Comparison of ENCODE assay signal across 21 mouse cellular contexts in genomic region chr6:88346776-88347175, GRCm38 (mm10).
A peak's percentile ranks its signal among the peaks of the same experiment; 100 is the strongest.
DNase-seq lines count a peak whose midpoint lies in the region; ATAC-seq and TF ChIP-seq lines count a peak whose summit lies in the region.
"Had no signal": no experiment of that assay in that cellular context is flagged by ENCODE, and none has a peak within 500 bp of the region (broad histone marks: within the 10 kb centered on the region; RNA-seq: fewer than 3 reads in every experiment).

No protein-coding gene starts in this region.

- peak; percentile 71 for DNase-seq in gastrocnemius, adult 18-20 months (ENCODE audit: low spot score)
- DNase-seq in gastrocnemius, postnatal 4 days (ENCODE audit: low spot score in 2 of 2), result no peak
- peak; percentile 54 for DNase-seq in 3T3-L1 (ENCODE audit: low read depth, low spot score)
- DNase-seq in cerebellum, adult 2 months, result peak; percentile 65 to 85
- peak; percentile 71 for DNase-seq in gastrocnemius, adult 2 months
- no peak for DNase-seq in embryo, embryonic 11 days
- no peak for DNase-seq in frontal cortex, postnatal 36 days (ENCODE audit: low spot score in 2 of 2)
- DNase-seq: adrenal gland, postnatal 36 days; heart, postnatal 36 days; layer of hippocampus, postnatal 36 days; liver, embryonic 13.5 days; thymus, adult 2 months had no signal

- H3K9me3 ChIP-seq in forebrain, embryonic 15.5 days, result no peaks in the 10 kb centered on the region
- H3K9me3 ChIP-seq: heart, embryonic 13.5 days; liver, embryonic 13.5 days; midbrain, embryonic 13.5 days; neural tube, embryonic 15.5 days; stomach, embryonic 15.5 days had no signal

- intact Hi-C loops in gastrocnemius, adult 2 months (cut with DNase I), result no loop called here

- no peak for TF ChIP-seq POLR2A in cerebellum, adult 2 months (IDR thresholded peaks at IDR 0.05; ENCODE audit: borderline replicate concordance, insufficient read depth, low read length)

- no peaks in the 10 kb centered on the region for H3K36me3 ChIP-seq in forebrain, embryonic 15.5 days
- H3K36me3 ChIP-seq: heart, embryonic 13.5 days; neural tube, embryonic 15.5 days; stomach, embryonic 15.5 days had no signal

- peaks cover 47% of the 10 kb centered on the region for H3K4me1 ChIP-seq in cerebellum, adult 2 months (ENCODE audit: control insufficient read depth, insufficient read depth, low read length)
- peaks cover 46% of the 10 kb centered on the region for H3K4me1 ChIP-seq in forebrain, embryonic 15.5 days
- H3K4me1 ChIP-seq: liver, embryonic 13.5 days had no signal

- no peak overlapping the region for H3K4me2 ChIP-seq in forebrain, embryonic 15.5 days (replicated peaks)
- H3K4me2 ChIP-seq: heart, embryonic 13.5 days; liver, embryonic 13.5 days; midbrain, embryonic 13.5 days; neural tube, embryonic 15.5 days; stomach, embryonic 15.5 days had no signal

- no peak for ATAC-seq in forebrain, embryonic 15.5 days (replicated peaks)
- ATAC-seq: activated CD4-positive, CD25-positive, alpha-beta regulatory T cell, adult 4 months; forebrain, embryonic 16.5 days; midbrain, embryonic 13.5 days; Patski had no signal

- no peak overlapping the region for H3K27ac ChIP-seq in cerebellum, adult 2 months (ENCODE audit: insufficient read depth, low read length)
- H3K27ac ChIP-seq in gastrocnemius, adult 2 months, result no peak overlapping the region
- H3K27ac ChIP-seq in forebrain, embryonic 15.5 days (replicated peaks), result no peak overlapping the region
- H3K27ac ChIP-seq: heart, embryonic 13.5 days; liver, embryonic 13.5 days; midbrain, embryonic 13.5 days; neural tube, embryonic 15.5 days; stomach, embryonic 15.5 days had no signal

- 17% methylated on average over 1 of the region's 1 CpGs for WGBS in cerebellum, adult 2 months
- WGBS in forebrain, embryonic 15.5 days, result 94% methylated on average over 1 of the region's 1 CpGs

- no peaks in the 10 kb centered on the region for H3K27me3 ChIP-seq in cerebellum, adult 2 months (ENCODE audit: control insufficient read depth, insufficient read depth, low read length)
- no peaks in the 10 kb centered on the region for H3K27me3 ChIP-seq in forebrain, embryonic 15.5 days
- H3K27me3 ChIP-seq: heart, embryonic 13.5 days; liver, embryonic 13.5 days; midbrain, embryonic 13.5 days; neural tube, embryonic 15.5 days; Patski; stomach, embryonic 15.5 days had no signal

- H3K4me3 ChIP-seq in cerebellum, adult 2 months (replicated peaks; ENCODE audit: insufficient read depth, low read depth, low read length), result no peak overlapping the region
- H3K4me3 ChIP-seq in gastrocnemius, adult 2 months, result no peak overlapping the region
- H3K4me3 ChIP-seq in forebrain, embryonic 15.5 days, result no peak overlapping the region
- H3K4me3 ChIP-seq: heart, embryonic 13.5 days; liver, embryonic 13.5 days; midbrain, embryonic 13.5 days; myocyte; neural tube, embryonic 15.5 days; stomach, embryonic 15.5 days had no signal

- no peak overlapping the region for H3K9ac ChIP-seq in forebrain, embryonic 15.5 days (replicated peaks)
- H3K9ac ChIP-seq: heart, embryonic 13.5 days; liver, embryonic 13.5 days; midbrain, embryonic 13.5 days; neural tube, embryonic 15.5 days; stomach, embryonic 15.5 days had no signal

- no peak for TF ChIP-seq CTCF in cerebellum, adult 2 months (IDR thresholded peaks at IDR 0.05; ENCODE audit: borderline replicate concordance, insufficient read depth, low read depth, low read length)
- TF ChIP-seq CTCF in gastrocnemius, adult 2 months (IDR thresholded peaks at IDR 0.05), result no peak

Comparison
In these comparisons a context has a peak if more than half of its experiments do, and no peak if none do; other contexts are left out.
1. DNase-seq: peak in gastrocnemius, adult 18-20 months (single experiment), 3T3-L1 (single experiment), cerebellum, adult 2 months (2 of 2) and gastrocnemius, adult 2 months (single experiment); none in gastrocnemius, postnatal 4 days (0 of 2), embryo, embryonic 11 days (single experiment) and frontal cortex, postnatal 36 days (0 of 2).